Mouse (Mus musculus) yolk sac, embryonic 10.5 days (tissue): Measurements from ENCODE around the gene Kcnip1.

ENCODE experiments used
- DNase-seq: peaks from one replicate; pipeline ENCODE4 v3.0.0-alpha.2; 2017; ENCODE audit warnings: low spot score

Gene Kcnip1

GRCm38 (mm10) chr11:33752431-33752873 is 240.5 kb downstream of the Kcnip1 start:
- peak; percentile 4 for DNase-seq

DNA sequence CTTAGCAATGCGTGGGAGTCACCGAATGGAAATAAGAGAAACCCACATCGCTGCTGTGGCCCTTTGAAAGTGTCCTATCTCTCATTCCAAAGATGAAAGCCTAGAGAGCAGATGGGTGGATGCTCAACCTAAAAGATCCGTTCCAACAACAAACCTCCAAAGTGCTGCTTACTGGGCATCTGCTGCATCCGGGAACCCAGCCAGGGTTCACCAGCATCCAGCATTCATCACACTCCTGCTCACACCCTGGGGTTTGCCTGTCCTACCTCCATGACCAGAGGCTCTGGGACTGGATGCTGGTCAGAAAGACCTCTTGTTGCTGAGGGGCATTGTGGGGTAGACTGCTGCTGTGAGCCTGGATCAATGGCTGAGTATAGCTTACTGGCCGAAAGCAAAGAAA is 241.4 kb downstream of the Kcnip1 start:
- no peak for DNase-seq

GRCm38 (mm10) chr11:33749979-33750378 is 243.0 kb downstream of the Kcnip1 start:
- DNase-seq, result no peak

DNA sequence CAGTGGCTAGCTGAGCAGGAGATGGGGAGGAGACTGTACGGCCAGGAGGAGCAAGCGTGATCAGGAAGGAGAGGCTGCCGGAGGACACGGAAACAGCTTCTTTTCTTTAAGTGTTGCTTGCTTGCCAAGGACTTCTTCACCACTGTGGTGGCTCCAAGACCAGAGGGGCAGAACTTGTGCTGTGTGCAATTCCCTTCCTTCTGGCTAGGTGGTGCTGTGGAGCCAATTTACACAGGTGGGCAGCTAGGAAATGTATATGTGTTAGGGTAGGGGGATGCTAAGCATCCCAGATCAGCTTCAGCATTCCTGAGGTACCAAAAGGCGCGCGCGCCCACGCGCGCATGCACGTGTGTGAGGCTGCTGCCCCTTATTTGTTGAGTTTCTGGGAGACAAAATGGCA is 243.5 kb downstream of the Kcnip1 start:
- DNase-seq, result no peak

DNA sequence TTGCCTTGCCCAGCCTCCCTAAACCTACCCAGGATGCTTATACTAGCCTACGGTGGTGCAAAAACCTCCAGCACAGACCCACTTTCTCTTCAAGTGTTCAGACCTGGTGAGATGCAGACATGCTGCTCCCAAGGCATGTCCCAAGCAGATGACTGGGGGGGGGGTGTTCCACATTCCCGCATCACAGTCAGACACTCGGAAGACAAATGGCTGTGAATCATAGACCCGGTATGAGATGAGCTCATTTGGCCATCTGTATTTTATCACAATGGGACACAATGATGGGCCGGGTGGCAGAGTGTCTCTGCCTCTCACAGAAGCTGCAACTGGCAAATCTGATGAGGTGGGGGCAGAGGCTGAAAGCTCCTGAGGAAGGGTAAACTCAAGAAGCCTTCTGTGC is 244.2 kb downstream of the Kcnip1 start:
- no peak for DNase-seq

DNA sequence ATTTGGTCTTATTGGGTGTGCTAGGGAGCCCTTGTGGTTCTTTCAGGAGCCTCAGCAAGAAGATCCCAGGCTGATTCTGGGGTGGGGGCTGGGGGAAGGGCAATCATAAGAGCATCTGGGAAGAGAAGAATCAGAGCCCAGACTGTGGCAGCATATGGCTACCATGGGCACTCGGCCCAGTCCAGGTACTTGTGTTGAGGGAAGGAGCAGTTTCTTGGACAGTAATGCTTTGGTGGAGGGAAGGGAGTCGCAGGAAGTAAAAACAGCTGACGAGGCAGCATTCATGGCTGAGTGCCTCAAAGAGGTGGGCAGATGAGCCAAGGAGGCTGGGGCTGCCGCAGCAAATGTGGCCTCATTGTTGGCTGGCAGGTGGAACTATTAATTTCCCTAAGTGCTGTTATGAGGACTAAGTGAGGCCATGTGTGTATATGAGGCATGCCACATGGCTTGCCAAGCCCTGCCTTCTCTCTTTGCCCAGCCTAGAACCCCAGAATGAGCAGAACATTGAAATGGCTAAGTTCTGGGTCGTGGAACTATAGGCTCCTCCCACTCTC is 245.5 kb downstream of the Kcnip1 start:
- no peak for DNase-seq

DNA sequence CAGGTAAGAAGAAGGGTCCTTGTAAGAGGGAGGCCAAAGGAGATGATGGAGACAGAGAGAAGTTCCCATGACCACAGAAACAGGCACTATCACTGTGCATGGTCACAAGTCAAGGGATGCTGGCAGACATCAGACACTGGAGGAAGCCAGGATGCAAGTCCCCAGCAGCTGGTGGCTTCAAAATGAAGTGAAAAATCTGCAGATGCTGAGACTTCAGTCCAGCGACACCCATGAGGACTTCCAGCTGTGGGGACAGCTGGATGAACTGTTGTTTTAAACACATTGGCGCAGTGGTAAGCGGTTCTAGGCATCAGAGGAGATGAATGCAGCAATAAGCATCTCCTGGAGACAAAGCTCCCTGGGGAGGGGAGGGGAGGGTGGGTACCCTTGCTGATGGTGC is 246.6 kb downstream of the Kcnip1 start:
- no peak for DNase-seq

- no peak for DNase-seq
Measured at GRCm38 (mm10) chr11:33745821-33746329, 247.1 kb downstream of the Kcnip1 start.

- peak; percentile 38 for DNase-seq
Measured at GRCm38 (mm10) chr11:33744429-33744828, 248.5 kb downstream of the Kcnip1 start.

DNA sequence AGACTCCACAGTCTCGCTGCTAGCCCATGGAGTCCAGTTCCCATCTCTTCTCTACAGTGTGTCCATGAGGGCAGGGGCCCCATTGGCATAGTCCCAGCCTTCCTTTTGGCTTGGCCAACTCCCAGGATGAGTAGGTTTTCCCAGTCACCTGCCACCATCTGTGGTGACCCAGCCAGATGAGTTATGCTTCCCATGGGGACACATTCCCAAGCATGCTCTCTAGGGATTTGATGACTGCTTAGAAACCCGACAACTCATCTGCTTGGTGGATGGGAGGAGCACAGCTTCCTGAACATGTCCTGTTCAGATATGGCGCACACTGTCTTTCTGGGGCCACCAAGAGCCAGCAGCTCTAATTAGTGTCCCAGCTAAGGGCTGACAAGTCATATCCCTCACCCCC is 252.8 kb downstream of the Kcnip1 start:
- DNase-seq, result no peak

GRCm38 (mm10) chr11:33736426-33736825 is 256.5 kb downstream of the Kcnip1 start:
- no peak for DNase-seq

GRCm38 (mm10) chr11:33733269-33733668 is 259.7 kb downstream of the Kcnip1 start:
- peak; percentile 20 for DNase-seq

GRCm38 (mm10) chr11:33732358-33732757 is 260.6 kb downstream of the Kcnip1 start:
- no peak for DNase-seq

GRCm38 (mm10) chr11:33721297-33721696 is 271.7 kb downstream of the Kcnip1 start:
- DNase-seq, result peak; percentile 32

DNA sequence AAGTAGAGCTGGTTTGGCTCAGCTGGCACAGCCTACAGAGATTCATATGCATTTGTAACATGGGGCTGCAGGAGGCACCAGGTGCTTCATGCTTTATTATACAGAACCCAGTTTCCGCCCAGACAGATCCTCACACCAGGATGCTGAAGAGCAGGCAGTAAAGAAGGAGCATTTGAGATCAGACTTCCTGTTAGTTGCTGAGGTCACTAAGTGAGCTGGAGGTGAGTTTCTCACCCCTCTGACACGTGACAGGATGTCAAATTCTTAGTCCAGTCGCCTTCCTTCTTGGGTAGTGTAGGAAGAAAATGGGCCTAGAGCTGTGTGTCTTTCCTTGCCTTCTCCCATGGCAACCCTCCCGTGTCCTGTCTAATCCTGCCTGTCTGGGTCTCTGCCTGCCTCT is 286.2 kb downstream of the Kcnip1 start:
- DNase-seq, result no peak

DNA sequence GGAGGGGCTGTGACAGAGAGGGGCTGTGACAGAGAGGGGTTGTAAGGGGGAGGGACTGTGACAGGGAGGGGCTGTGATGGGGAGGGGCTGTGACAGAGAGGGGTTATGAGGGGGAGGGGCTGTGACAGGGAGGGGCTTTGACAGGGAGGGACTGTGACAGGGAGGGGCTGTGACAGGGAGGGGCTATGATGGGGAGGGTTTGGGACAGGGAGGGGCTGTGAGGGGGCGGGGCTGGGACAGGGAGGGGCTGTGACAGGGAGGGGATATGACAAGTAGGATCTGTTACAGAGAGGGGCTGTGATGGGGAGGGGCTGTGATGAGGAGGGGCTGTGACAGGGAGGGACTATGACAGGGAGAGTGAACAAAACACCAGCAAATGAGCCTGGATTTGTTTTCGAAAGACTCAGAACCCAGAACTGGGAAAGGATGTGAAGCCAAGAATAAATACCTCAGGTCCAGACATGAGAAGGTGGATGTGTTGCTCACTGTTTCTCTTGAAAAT is 290.9 kb downstream of the Kcnip1 start:
- peak; percentile 3 for DNase-seq

DNA sequence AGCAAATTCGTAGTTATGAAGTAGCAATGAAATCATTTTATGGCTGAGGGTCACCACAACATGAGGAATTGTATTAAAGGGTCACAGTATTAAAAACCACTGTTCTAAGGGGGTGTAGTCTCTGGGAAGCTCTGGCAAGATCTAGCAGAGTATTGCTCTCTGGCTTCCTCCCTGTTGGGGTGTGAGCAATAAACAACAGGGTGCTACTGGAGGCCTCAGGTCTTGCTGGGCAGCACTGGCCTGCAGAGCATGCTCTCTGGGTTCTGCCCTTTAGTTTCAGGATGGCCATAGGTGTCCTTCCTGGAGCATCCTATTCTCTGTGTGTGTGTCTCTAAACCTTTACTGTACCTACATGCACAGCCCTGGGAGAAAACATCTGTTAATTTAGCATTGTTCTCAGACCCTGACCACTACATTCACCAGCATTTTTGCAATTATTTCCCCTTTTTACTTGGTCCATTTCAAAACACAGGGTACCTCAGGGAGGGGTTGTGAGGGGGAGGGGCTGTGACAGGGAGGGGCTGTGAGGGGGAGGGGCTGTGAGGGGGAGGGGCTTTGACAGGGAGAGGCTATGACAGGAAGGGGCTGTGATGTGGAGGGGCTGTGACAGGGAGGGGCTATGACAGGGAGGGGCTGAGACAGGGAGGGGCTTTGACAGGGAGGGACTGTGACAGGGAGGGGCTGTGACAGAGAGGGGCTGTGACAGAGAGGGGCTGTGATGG is 291.6 kb downstream of the Kcnip1 start:
- no peak for DNase-seq

DNA sequence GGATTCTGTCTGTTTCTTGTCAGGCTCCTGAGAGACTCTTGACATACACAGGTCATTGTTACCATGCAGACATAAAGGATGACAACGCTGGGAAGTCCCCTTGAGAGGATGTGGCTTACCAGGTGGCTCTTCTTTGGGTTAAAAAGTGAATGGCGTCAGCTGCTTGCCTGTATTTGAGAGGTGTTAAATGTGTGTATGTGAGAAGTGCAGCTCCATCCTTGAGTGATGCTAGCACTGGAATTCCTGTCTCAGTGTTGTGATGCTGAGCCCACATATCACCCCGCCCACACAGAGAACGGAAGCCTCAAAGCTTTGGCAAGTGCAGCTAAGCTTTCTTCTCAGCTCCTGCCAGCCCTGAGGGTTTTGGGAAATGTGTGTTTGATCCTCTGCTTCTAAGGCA is 292.2 kb downstream of the Kcnip1 start:
- no peak for DNase-seq

GRCm38 (mm10) chr11:33690181-33690580 is 302.8 kb downstream of the Kcnip1 start:
- DNase-seq, result no peak

GRCm38 (mm10) chr11:33685904-33686303 is 307.0 kb downstream of the Kcnip1 start:
- DNase-seq, result no peak

- peak; percentile 53 for DNase-seq
Measured at GRCm38 (mm10) chr11:33680151-33680550, 312.8 kb downstream of the Kcnip1 start.

GRCm38 (mm10) chr11:33670105-33670965 is 322.6 kb downstream of the Kcnip1 start:
- no peak for DNase-seq

DNA sequence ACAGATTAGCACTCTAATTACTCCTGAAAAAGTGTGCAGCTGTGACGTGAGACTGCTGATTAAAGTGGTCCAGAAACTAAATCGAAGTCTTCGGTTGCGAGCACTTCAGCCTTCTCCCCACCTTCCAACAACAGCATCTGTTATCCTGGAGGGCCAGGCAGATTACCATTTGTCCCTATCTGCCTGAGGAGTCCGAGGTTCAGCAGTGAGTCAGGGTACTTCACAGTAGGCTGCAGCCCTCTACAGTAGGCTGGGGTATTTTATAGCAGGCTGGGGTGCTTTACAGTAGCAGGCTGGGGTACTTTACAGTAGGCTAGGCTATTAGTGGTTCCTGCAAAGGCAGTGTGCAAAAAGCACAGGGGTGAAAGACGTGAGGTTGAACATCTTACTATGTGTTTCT is 324.6 kb downstream of the Kcnip1 start:
- DNase-seq, result no peak
